Comparison of ENCODE assay signal across 7 mouse cellular contexts in the genomic region with DNA sequence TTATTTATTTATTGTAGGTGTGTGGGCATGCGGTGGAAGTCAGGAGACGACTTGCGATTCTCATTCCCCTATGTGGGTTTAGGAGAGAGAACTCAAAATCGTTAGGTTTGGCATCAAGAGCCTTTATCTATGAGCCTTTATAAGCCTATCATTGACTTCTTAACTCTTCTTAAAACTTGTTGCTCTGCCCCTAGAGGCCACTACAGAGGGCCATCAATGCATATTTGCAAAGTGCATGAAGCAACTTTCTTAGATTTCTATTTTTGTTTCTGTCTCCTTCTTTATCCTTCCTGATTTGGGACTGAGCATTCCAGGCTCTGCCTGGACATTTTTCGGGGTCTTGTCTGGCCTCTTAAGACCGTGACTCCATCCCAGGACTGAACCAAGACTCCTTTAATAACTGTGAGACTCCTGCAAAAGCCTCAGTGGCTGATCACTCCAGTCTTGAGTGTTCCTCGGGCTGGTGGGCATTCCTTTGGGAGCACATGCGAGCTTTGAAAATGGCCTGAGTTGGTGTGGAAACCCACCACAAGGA. TPM values are rescaled to one million over a fixed set of nuclear protein-coding genes. Genes with fewer than 3 reads are reported as not detected.
A peak's percentile ranks its signal among the peaks of the same experiment; 100 is the strongest.
DNase-seq lines count a peak whose midpoint lies in the region; ATAC-seq and TF ChIP-seq lines count a peak whose summit lies in the region.

No protein-coding gene starts in this region.

- H3K36me3 ChIP-seq in limb, embryonic 10.5 days = peaks cover 11% of the 10 kb centered on the region
- H3K36me3 ChIP-seq in midbrain, embryonic 15.5 days (replicated peaks) = no peaks in the 10 kb centered on the region

- no peak overlapping the region for H3K27ac ChIP-seq in embryonic fibroblast, embryonic 13.5 days (ENCODE audit: insufficient read depth, low read length)
- peak overlapping the region; percentile 95 for H3K27ac ChIP-seq in limb, embryonic 10.5 days
- H3K27ac ChIP-seq in midbrain, embryonic 15.5 days = peak overlapping the region; percentile 67

- peak overlapping the region; percentile 60; the same call in 1 of the 2 replicates for H3K9ac ChIP-seq in midbrain, embryonic 15.5 days

- H3K4me2 ChIP-seq in midbrain, embryonic 15.5 days = peak overlapping the region; percentile 96

- peak; percentile 79 for DNase-seq in 416B (ENCODE audit: low read depth)
- DNase-seq in CD4-positive helper T cell, adult 2 months (ENCODE audit: low read depth, low spot score) = peak; percentile 48
- DNase-seq in limb, embryonic 10.5 days (ENCODE audit: low spot score) = no peak
- DNase-seq in layer of hippocampus, adult 18-20 months (ENCODE audit: low spot score in 2 of 2) = no peak

- TF ChIP-seq POLR2A in embryonic fibroblast, embryonic 13.5 days (IDR thresholded peaks at IDR 0.05; ENCODE audit: low read depth, low read length) = no peak

- TF ChIP-seq CTCF in embryonic fibroblast, embryonic 13.5 days (IDR thresholded peaks at IDR 0.05; ENCODE audit: borderline replicate concordance, insufficient read depth, low read length) = no peak

- no peaks in the 10 kb centered on the region for H3K9me3 ChIP-seq in limb, embryonic 10.5 days (replicated peaks)
- H3K9me3 ChIP-seq in midbrain, embryonic 15.5 days = no peaks in the 10 kb centered on the region

- WGBS in limb, embryonic 10.5 days = 27% methylated on average over 8 of the region's 8 CpGs
- 24% methylated on average over 8 of the region's 8 CpGs for WGBS in midbrain, embryonic 15.5 days

- peak overlapping the region; percentile 62 for H3K4me3 ChIP-seq in embryonic fibroblast, embryonic 13.5 days (ENCODE audit: insufficient read depth, low read length)
- peak overlapping the region; percentile 75 for H3K4me3 ChIP-seq in limb, embryonic 10.5 days
- peak overlapping the region; percentile 60 for H3K4me3 ChIP-seq in midbrain, embryonic 15.5 days

- no peaks in the 10 kb centered on the region for H3K27me3 ChIP-seq in limb, embryonic 10.5 days (ENCODE audit: low read depth, poor library complexity, severe bottlenecking)
- no peaks in the 10 kb centered on the region for H3K27me3 ChIP-seq in midbrain, embryonic 15.5 days (replicated peaks)

- peaks cover 3% of the 10 kb centered on the region; the same call in 1 of the 2 replicates for H3K4me1 ChIP-seq in embryonic fibroblast, embryonic 13.5 days (ENCODE audit: control insufficient read depth, insufficient read depth, low read length)
- peaks cover 19% of the 10 kb centered on the region for H3K4me1 ChIP-seq in limb, embryonic 10.5 days
- H3K4me1 ChIP-seq in midbrain, embryonic 15.5 days = peaks cover 10% of the 10 kb centered on the region

- ATAC-seq in midbrain, embryonic 15.5 days (replicated peaks) = no peak; the same call in 1 of the 2 replicates
- no peak; the same call in 1 of the 2 replicates for ATAC-seq in frontal cortex, adult (ENCODE audit: low TSS enrichment)

RNA-seq across cellular contexts. Expression of a gene that starts 0.4 kb away (rescaled TPM):
- 47.3 and 50.1 TPM in 2 replicates for polyA plus RNA-seq in embryonic fibroblast, embryonic 13.5 days (2011; ENCODE audit: insufficient read length, low read depth, missing spikeins)
- polyA plus RNA-seq in limb, embryonic 10.5 days (2016; fragmentation: Nextera tagmentation; extraction: Ambion mirVana) = 32.8 and 34.8 TPM in 2 replicates
- polyA plus RNA-seq in midbrain, embryonic 15.5 days (2015; fragmentation: Nextera tagmentation; extraction: Ambion mirVana) = 9.6 and 9.8 TPM in 2 replicates
- 1 to 10 TPM; 8.6 to 9.7 TPM for total RNA-seq in layer of hippocampus, adult 18-20 months (2021)

Comparison
In these comparisons a context has a peak if more than half of its experiments do, and no peak if none do; other contexts are left out.
1. DNase-seq: peak in 416B (single experiment) and CD4-positive helper T cell, adult 2 months (single experiment); none in limb, embryonic 10.5 days (single experiment) and layer of hippocampus, adult 18-20 months (0 of 2).
2. Peak in every context shown above with its lines, with median percentiles within 50 percentile points of each other: H3K4me3 ChIP-seq.